ENCODE assay signal across 25 mouse cellular contexts in the genomic region with DNA sequence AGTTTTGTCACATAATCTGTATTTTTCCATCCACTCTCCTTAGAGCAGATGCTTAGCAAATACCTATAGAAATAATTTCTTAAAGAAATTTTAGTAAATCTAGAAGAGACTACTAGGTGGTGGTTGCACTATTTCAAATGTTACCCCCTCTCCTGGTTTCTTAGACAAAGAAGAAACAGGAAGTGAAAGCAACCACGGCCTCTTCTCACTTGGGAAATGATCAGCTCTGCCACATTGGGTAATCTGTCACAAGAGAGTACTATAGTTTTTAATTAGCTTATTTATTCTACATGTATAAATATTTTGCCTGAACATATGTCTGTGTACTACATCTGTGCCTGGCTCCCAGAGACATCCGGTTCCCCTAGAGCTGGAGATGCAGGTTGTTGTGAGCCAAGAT. TPM values are rescaled to one million over a fixed set of nuclear protein-coding genes. Genes with fewer than 3 reads are reported as not detected.
DNase-seq lines count a peak whose midpoint lies in the region; ATAC-seq and TF ChIP-seq lines count a peak whose summit lies in the region.
"Had no signal": no experiment of that assay in that cellular context is flagged by ENCODE, and none has a peak within 500 bp of the region (broad histone marks: within the 10 kb centered on the region; RNA-seq: fewer than 3 reads in every experiment).

No protein-coding gene starts in this region.

- dilution Hi-C loops in CH12.LX (cut with MboI; ENCODE audit: extremely low pct_ligation_motif_present, extremely low pct_unique_long_range_greater_than_20kb, low sequenced_read_pairs): no loop called here

- intact Hi-C loops in heart, postnatal 36 days (cut with DNase I): no loop called here

- no peaks in the 10 kb centered on the region for H3K79me2 ChIP-seq in CH12.LX (replicated peaks; ENCODE audit: control insufficient read depth, extremely low read depth, insufficient read depth, poor library complexity, severe bottlenecking)

- in situ Hi-C loops in CH12.LX (cut with MboI; ENCODE audit: low pct_ligation_motif_present, low pct_unique_long_range_greater_than_20kb, low sequenced_read_pairs): no loop called here

- DNase-seq in A20 (ENCODE audit: low read depth, low spot score) (peak; percentile 56), CH12.LX (ENCODE audit: extremely low read depth) (peak; percentile 29)
- no peak for DNase-seq in heart, postnatal 36 days
- DNase-seq in natural killer cell, adult 2 months (ENCODE audit: low spot score in 2 of 2): no peak
- DNase-seq in testis, postnatal 10 days (ENCODE audit: low spot score): no peak
- DNase-seq: adrenal gland, postnatal 14 days; cerebellum, adult 2 months; cerebellum, postnatal 10 days; embryo, embryonic 11 days; gastrocnemius, postnatal 10 days; heart, adult 2 months; heart, postnatal 14 days had no signal

- TF ChIP-seq RAD21 in CH12.LX (IDR thresholded peaks at IDR 0.05; ENCODE audit: low read depth, low read length): no peak

- TF ChIP-seq CTCF in CH12.LX (conservative IDR thresholded peaks at IDR 0.05 in 1 of 2, IDR thresholded peaks at IDR 0.05 in 1 of 2; ENCODE audit: low read depth in 2 of 2, low read length in 2 of 2): no peak

- H3K4me1 ChIP-seq in CH12.LX (ENCODE audit: control insufficient read depth in 1 of 2, insufficient read depth in 2 of 2): peaks cover 0 to 5% of the 10 kb centered on the region in 2 experiments; a peak in 2 of 4 replicates
- H3K4me1 ChIP-seq: embryonic facial prominence, embryonic 15.5 days; heart, embryonic 15.5 days; hindbrain, embryonic 10.5 days had no signal

- no peaks in the 10 kb centered on the region for H3K27me3 ChIP-seq in CH12.LX (replicated peaks)
- H3K27me3 ChIP-seq: embryonic facial prominence, embryonic 15.5 days; heart, embryonic 15.5 days had no signal

- no peak overlapping the region for H3K27ac ChIP-seq in CH12.LX (ENCODE audit: insufficient read depth, low read depth)
- H3K27ac ChIP-seq: embryonic facial prominence, embryonic 15.5 days; forebrain, embryonic 10.5 days; heart, adult 2 months; heart, embryonic 15.5 days; hindbrain, embryonic 10.5 days; hindbrain, embryonic 14.5 days had no signal

- TF ChIP-seq EP300 in CH12.LX (IDR thresholded peaks at IDR 0.05; ENCODE audit: low read length): peak; percentile 67

- peak; percentile 98 for ATAC-seq in granulocyte monocyte progenitor cell, adult 5-6 weeks (replicated peaks; ENCODE audit: poor library complexity, severe bottlenecking)
- peak; percentile 39; the same call in 1 of the 2 replicates for ATAC-seq in neutrophil, adult 5-6 weeks (ENCODE audit: extremely low read depth, insufficient number of reproducible peaks, low FRiP score, poor library complexity, severe bottlenecking)
- ATAC-seq: forebrain, embryonic 14.5 days; intestine, embryonic 16.5 days had no signal

- H3K4me3 ChIP-seq in CH12.LX (replicated peaks in 1 of 3; ENCODE audit: low read depth in 2 of 3, low read length in 2 of 3, poor library complexity in 1 of 3): no peak overlapping the region
- H3K4me3 ChIP-seq: embryonic facial prominence, embryonic 15.5 days; erythroblast, embryonic 14.5 days; forebrain, embryonic 10.5 days; heart, adult 2 months; heart, embryonic 15.5 days; hindbrain, embryonic 10.5 days had no signal

- no peaks in the 10 kb centered on the region for H3K9me3 ChIP-seq in CH12.LX (replicated peaks; ENCODE audit: low read length)
- H3K9me3 ChIP-seq: embryonic facial prominence, embryonic 15.5 days; forebrain, embryonic 10.5 days; heart, embryonic 15.5 days; hindbrain, embryonic 10.5 days had no signal

- no peaks in the 10 kb centered on the region for H3K36me3 ChIP-seq in CH12.LX (replicated peaks in 1 of 2; ENCODE audit: control insufficient read depth in 1 of 2, insufficient read depth in 1 of 2, low read length in 1 of 2)
- H3K36me3 ChIP-seq: embryonic facial prominence, embryonic 15.5 days; forebrain, embryonic 10.5 days; heart, embryonic 15.5 days; hindbrain, embryonic 10.5 days had no signal

- H3K4me2 ChIP-seq in CH12.LX (ENCODE audit: insufficient read depth, low read depth, poor library complexity, severe bottlenecking): no peak overlapping the region
- H3K4me2 ChIP-seq: embryonic facial prominence, embryonic 15.5 days; heart, embryonic 11.5 days; heart, embryonic 15.5 days; hindbrain, embryonic 14.5 days had no signal

- no peak for TF ChIP-seq POLR2A in CH12.LX (IDR thresholded peaks at IDR 0.05; ENCODE audit: low read depth, low read length)

- H3K9ac ChIP-seq in CH12.LX (ENCODE audit: insufficient read depth, low read depth): no peak overlapping the region
- H3K9ac ChIP-seq: embryonic facial prominence, embryonic 15.5 days; heart, embryonic 15.5 days; hindbrain, embryonic 14.5 days had no signal

TF ChIP-seq in CH12.LX, 34 proteins besides CTCF, POLR2A, EP300 and RAD21:
- TF ChIP-seq ZKSCAN1 (IDR thresholded peaks at IDR 0.05; ENCODE audit: borderline replicate concordance, low read depth, low read length): no peak
- peak; percentile 66; the same call in 1 of the 2 replicates for TF ChIP-seq IRF4 (IDR thresholded peaks at IDR 0.05; ENCODE audit: low read depth, low read length)

RNA-seq across cellular contexts. Expression of a gene that starts 22.3 kb away (rescaled TPM):
- total RNA-seq in CH12.LX (2012; rRNA removed): 0.42 and 0.55 TPM in 2 replicates
- total RNA-seq in CH12.LX (2014; rRNA removed): 2.0 and 2.6 TPM in 2 replicates
- polyA plus RNA-seq in CH12.LX (2012; ENCODE audit: insufficient read length, low read depth): 1.9 and 2.8 TPM in 2 replicates
- not detected in 2 replicates for total RNA-seq in granulocyte monocyte progenitor cell, adult 5-6 weeks (2014; fragmentation: Nextera tagmentation)
- total RNA-seq in granulocyte monocyte progenitor cell, adult 5-6 weeks (2017): 0.09 TPM in 1 of 2 replicates, not detected in the other
- total RNA-seq in neutrophil, adult 5-6 weeks (2017): 0.70 and 0.74 TPM in 2 replicates
- not detected for total RNA-seq in heart, postnatal 36 days (2021)
- total RNA-seq: ES-E14; gastrocnemius, postnatal 10 days; heart, adult 2 months; heart, postnatal 14 days had no signal
- polyA plus RNA-seq: embryonic facial prominence, embryonic 11.5 days; embryonic facial prominence, embryonic 15.5 days; erythroblast, embryonic 14.5 days; forebrain, embryonic 10.5 days; forebrain, embryonic 14.5 days; heart, adult 2 months; heart, embryonic 11.5 days; heart, embryonic 15.5 days; hindbrain, embryonic 10.5 days; hindbrain, embryonic 14.5 days had no signal

Comparison
In these comparisons a context has a peak if more than half of its experiments do, and no peak if none do; other contexts are left out.
1. DNase-seq: peak in A20 (single experiment) and CH12.LX (single experiment); none in heart, postnatal 36 days (0 of 2), natural killer cell, adult 2 months (0 of 2) and testis, postnatal 10 days (single experiment).